Mouse (Mus musculus) spleen, adult 2 months (tissue): Measurements from ENCODE around the gene Cyp39a1.

Experiments used
- CTCF ChIP-seq: fragments of 200-500 bp; IDR thresholded peaks from 2 replicates; pipeline ENCODE4 v1.5.1; 2011; ENCODE audit warnings: mild to moderate bottlenecking, inconsistent platforms; ENCODE audit not compliant: insufficient read depth, insufficient read length, insufficient replicate concordance; ENCODE audit errors: extremely low read depth
- POLR2A ChIP-seq: fragments of 200-500 bp; IDR thresholded peaks from 2 replicates; pipeline ENCODE4 v1.6.1; 2011; ENCODE audit warnings: low read depth, low read length, inconsistent platforms

GRCm38 (mm10) chr17:43677317-43677716 lies 10.1 kb downstream of the Cyp39a1 start:
- TF ChIP-seq CTCF = no peak
- TF ChIP-seq POLR2A = no peak
